Mouse (Mus musculus): ENCODE measurements around the gene Gabrd. TPM values are rescaled to one million over a fixed set of nuclear protein-coding genes. Genes with fewer than 3 reads are reported as not detected.
A peak's percentile ranks its signal among the peaks of the same experiment; 100 is the strongest.

The Gabrd gene
- polyA plus RNA-seq, 1 experiment = not detected

GRCm38 (mm10) chr4:155362443-155362842 lies 35.5 kb downstream of the Gabrd start:
- TF ChIP-seq POLR2A (IDR thresholded peaks at IDR 0.05; ENCODE audit: low read depth, low read length) = no peak
- TF ChIP-seq CTCF (IDR thresholded peaks at IDR 0.05; ENCODE audit: borderline replicate concordance, insufficient read depth, low read length) = no peak
- Histone ChIP-seq H3K4me1 (ENCODE audit: control insufficient read depth, insufficient read depth, low read length) (no peaks in the 10 kb centered on the region), H3K4me3 (ENCODE audit: insufficient read depth, low read length) (no peak overlapping the region), H3K27ac (ENCODE audit: insufficient read depth, low read length) (no peak overlapping the region)

- Histone ChIP-seq H3K27ac (ENCODE audit: insufficient read depth, low read length) (no peak within 1 kb of the TSS), H3K4me1 (ENCODE audit: control insufficient read depth, insufficient read depth, low read length) (no peaks in the 10 kb centered on the region), H3K4me3 (ENCODE audit: insufficient read depth, low read length) (peak within 1 kb of the TSS; percentile 26)
- TF ChIP-seq CTCF (IDR thresholded peaks at IDR 0.05; ENCODE audit: borderline replicate concordance, insufficient read depth, low read length) (no peak), POLR2A (IDR thresholded peaks at IDR 0.05; ENCODE audit: low read depth, low read length) (no peak)
Observed at GRCm38 (mm10) chr4:155361303-155361791, 36.6 kb downstream of the Gabrd start, which contains the start of gene Prkcz. Prkcz (minus strand) TSS chr4:155361361.

DNA sequence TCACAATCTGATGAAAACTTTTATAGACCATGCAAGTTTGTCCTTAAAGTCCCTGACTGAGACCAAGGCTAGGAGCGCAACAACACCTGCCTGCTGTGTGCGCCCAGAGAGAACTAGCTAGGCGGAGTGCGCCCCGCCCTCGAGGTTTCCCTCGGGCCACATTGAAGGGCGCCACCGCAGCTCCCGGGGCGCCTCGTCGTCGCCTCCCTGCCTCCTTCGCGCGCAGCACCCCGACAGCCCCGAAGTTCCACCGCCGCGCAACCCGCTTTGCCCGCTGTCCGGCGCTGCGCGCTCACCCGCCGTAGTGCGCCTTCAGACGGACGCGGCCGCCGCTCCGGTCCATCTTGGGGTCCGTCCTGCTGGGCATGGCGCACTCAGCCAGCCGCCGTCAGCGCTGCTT lies 37.1 kb downstream of the Gabrd start:
- peak overlapping the region; percentile 26 for H3K4me3 ChIP-seq (ENCODE audit: insufficient read depth, low read length)
- H3K4me1 ChIP-seq (ENCODE audit: control insufficient read depth, insufficient read depth, low read length) = no peaks in the 10 kb centered on the region
- H3K27ac ChIP-seq (ENCODE audit: insufficient read depth, low read length) = no peak overlapping the region
- TF ChIP-seq POLR2A (IDR thresholded peaks at IDR 0.05; ENCODE audit: low read depth, low read length) (no peak), CTCF (IDR thresholded peaks at IDR 0.05; ENCODE audit: borderline replicate concordance, insufficient read depth, low read length) (no peak)

- Histone ChIP-seq H3K4me3 (ENCODE audit: insufficient read depth, low read length) (no peak overlapping the region), H3K4me1 (ENCODE audit: control insufficient read depth, insufficient read depth, low read length) (no peaks in the 10 kb centered on the region)
- TF ChIP-seq CTCF (IDR thresholded peaks at IDR 0.05; ENCODE audit: borderline replicate concordance, insufficient read depth, low read length) (no peak), POLR2A (IDR thresholded peaks at IDR 0.05; ENCODE audit: low read depth, low read length) (no peak)
Observed at GRCm38 (mm10) chr4:155359560-155360464, 38.1 kb downstream of the Gabrd start.

GRCm38 (mm10) chr4:155357601-155358000 lies 40.3 kb downstream of the Gabrd start:
- no peak overlapping the region for H3K4me3 ChIP-seq (ENCODE audit: insufficient read depth, low read length)
- H3K27ac ChIP-seq (ENCODE audit: insufficient read depth, low read length) = no peak overlapping the region
- no peaks in the 10 kb centered on the region for H3K4me1 ChIP-seq (ENCODE audit: control insufficient read depth, insufficient read depth, low read length)
- TF ChIP-seq POLR2A (IDR thresholded peaks at IDR 0.05; ENCODE audit: low read depth, low read length) = no peak
- no peak for TF ChIP-seq CTCF (IDR thresholded peaks at IDR 0.05; ENCODE audit: borderline replicate concordance, insufficient read depth, low read length)

More at GRCm38 (mm10) chr4:155359560-155360464, 38.1 kb downstream of the Gabrd start:
- H3K27ac ChIP-seq (ENCODE audit: insufficient read depth, low read length) = no peak overlapping the region

DNA sequence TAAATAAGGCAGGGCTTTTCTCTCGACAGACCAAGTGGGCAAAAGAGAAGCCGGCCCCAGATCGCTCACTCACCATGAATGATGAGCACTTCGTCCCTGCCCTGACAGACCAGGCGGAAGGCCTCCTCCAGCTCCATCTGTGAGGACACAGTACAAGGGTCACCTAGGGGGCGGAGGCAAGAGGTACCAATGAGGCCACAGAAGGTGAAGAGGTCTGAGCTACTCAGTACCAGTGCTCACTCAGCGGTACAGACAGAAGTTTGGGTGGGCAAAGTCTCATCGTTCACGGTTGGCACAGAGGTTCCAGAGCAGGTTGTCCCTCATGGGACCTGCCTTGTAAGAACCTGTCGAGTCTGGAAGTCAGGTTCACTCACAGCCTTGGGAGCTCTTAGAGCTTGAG lies 41.6 kb downstream of the Gabrd start:
- no peaks in the 10 kb centered on the region for H3K4me1 ChIP-seq (ENCODE audit: control insufficient read depth, insufficient read depth, low read length)
- no peak for TF ChIP-seq CTCF (IDR thresholded peaks at IDR 0.05; ENCODE audit: borderline replicate concordance, insufficient read depth, low read length)
- no peak for TF ChIP-seq POLR2A (IDR thresholded peaks at IDR 0.05; ENCODE audit: low read depth, low read length)
- no peak overlapping the region for H3K27ac ChIP-seq (ENCODE audit: insufficient read depth, low read length)
- H3K4me3 ChIP-seq (ENCODE audit: insufficient read depth, low read length) = no peak overlapping the region

- Histone ChIP-seq H3K4me1 (ENCODE audit: control insufficient read depth, insufficient read depth, low read length) (no peaks in the 10 kb centered on the region), H3K4me3 (ENCODE audit: insufficient read depth, low read length) (no peak overlapping the region), H3K27ac (ENCODE audit: insufficient read depth, low read length) (no peak overlapping the region)
- TF ChIP-seq POLR2A (IDR thresholded peaks at IDR 0.05; ENCODE audit: low read depth, low read length) (no peak), CTCF (IDR thresholded peaks at IDR 0.05; ENCODE audit: borderline replicate concordance, insufficient read depth, low read length) (no peak)
Observed at GRCm38 (mm10) chr4:155354546-155354945, 43.4 kb downstream of the Gabrd start.

DNA sequence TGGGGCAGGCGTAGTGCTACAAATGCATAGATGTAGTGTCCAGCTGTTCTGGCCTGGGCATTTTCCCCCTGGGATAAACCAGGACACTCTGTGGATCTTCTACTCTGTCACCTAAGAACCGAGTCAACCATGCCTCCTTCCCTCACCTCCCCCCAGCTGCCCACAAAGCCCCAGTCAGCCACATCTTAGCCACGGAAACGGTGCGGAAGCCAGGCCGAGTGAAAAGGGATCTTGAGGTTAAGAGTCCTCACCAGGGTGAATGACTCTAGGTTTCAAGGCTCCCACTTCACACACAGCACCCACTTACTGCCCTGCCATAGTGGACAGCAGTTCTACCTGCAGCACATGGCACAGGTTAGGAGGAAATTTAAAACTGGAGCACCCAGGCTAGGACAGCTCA lies 43.9 kb downstream of the Gabrd start:
- TF ChIP-seq CTCF (IDR thresholded peaks at IDR 0.05; ENCODE audit: borderline replicate concordance, insufficient read depth, low read length) (no peak), POLR2A (IDR thresholded peaks at IDR 0.05; ENCODE audit: low read depth, low read length) (no peak)
- H3K4me1 ChIP-seq (ENCODE audit: control insufficient read depth, insufficient read depth, low read length) = no peaks in the 10 kb centered on the region
- no peak overlapping the region for H3K27ac ChIP-seq (ENCODE audit: insufficient read depth, low read length)
- H3K4me3 ChIP-seq (ENCODE audit: insufficient read depth, low read length) = no peak overlapping the region

DNA sequence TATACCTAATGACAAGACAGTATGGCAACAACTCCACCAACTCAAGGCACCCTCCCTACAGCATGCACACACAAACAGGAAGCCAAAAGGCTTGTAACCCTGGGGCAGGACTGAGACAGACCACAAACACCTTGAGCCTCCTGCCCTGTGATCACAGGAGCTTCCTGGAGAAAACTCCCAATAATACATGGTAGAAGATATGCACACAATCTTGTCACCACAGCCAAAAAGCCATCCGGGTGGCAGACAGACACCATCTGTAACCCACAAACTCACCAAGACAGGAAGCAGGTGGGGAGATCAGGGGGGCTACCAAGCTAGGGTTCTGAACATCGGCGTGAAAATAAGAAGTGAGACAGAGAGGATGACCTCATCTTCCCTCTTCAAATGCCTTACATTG lies 45.3 kb downstream of the Gabrd start:
- Histone ChIP-seq H3K4me3 (ENCODE audit: insufficient read depth, low read length) (no peak overlapping the region), H3K4me1 (ENCODE audit: control insufficient read depth, insufficient read depth, low read length) (no peaks in the 10 kb centered on the region), H3K27ac (ENCODE audit: insufficient read depth, low read length) (no peak overlapping the region)
- TF ChIP-seq POLR2A (IDR thresholded peaks at IDR 0.05; ENCODE audit: low read depth, low read length) = no peak
- no peak for TF ChIP-seq CTCF (IDR thresholded peaks at IDR 0.05; ENCODE audit: borderline replicate concordance, insufficient read depth, low read length)

- H3K4me3 ChIP-seq (ENCODE audit: insufficient read depth, low read length) = no peak overlapping the region
- no peaks in the 10 kb centered on the region for H3K4me1 ChIP-seq (ENCODE audit: control insufficient read depth, insufficient read depth, low read length)
- no peak overlapping the region for H3K27ac ChIP-seq (ENCODE audit: insufficient read depth, low read length)
- TF ChIP-seq POLR2A (IDR thresholded peaks at IDR 0.05; ENCODE audit: low read depth, low read length) (no peak), CTCF (IDR thresholded peaks at IDR 0.05; ENCODE audit: borderline replicate concordance, insufficient read depth, low read length) (no peak)
Observed at GRCm38 (mm10) chr4:155346350-155346749, 51.6 kb downstream of the Gabrd start.

All from embryonic fibroblast, embryonic 13.5 days (primary cell).